Mouse (Mus musculus): ENCODE data around the gene Dxo.
"Not testable (repeated sequence)": the region's sequence is repeated elsewhere in the genome, so short reads cannot be mapped to it uniquely, and the experiment has no call there.

The Dxo gene

GRCm38 (mm10) chr17:34814818-34815370 is 21.9 kb upstream of the Dxo start:
- intact Hi-C loops (cut with DNase I) = no loop called here

GRCm38 (mm10) chr17:34830776-34831175 is 6.0 kb upstream of the Dxo start:
- intact Hi-C loops (cut with DNase I) = not testable (repeated sequence)

GRCm38 (mm10) chr17:34836155-34836855 is 514 bp upstream of the Dxo start:
- intact Hi-C loops (cut with DNase I) = loop anchor here (5.0 kb wide), 1 partner anchor 146 kb away; the partner anchor contains the start of gene Lsm2

DNA sequence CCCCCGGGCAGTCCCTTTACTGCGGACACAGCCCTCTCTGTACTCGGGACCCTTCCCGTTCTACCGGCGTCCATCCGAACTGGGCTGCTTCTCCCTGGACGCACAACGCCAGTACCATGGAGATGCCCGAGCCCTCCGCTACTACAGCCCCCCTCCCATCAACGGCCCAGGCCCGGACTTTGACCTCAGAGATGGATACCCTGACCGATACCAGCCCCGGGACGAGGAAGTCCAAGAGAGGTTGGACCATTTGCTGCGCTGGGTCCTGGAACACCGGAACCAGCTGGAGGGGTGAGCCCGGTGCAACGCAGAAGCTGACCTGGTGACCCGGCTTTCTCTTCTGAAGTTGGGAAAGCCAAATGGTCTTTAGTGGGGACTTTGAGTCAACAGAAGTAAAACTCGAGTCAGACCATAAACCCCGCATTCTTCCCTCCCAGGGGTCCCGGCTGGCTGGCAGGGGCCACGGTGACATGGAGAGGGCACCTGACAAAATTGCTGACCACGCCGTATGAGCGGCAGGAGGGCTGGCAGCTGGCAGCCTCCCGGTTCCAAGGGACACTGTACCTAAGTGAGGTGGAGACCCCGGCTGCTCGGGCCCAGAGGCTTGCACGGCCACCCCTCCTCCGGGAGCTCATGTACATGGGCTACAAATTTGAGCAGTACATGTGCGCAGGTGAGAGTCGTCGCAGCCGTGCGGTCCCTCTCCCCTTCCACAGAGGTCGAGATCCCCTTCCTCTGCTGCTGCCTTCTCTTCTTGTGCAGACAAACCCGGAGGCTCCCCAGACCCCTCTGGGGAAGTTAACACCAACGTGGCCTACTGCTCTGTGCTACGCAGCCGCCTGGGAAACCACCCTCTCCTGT is 875 bp downstream of the Dxo start:
- intact Hi-C loops (cut with DNase I) = loop anchor here (5.0 kb wide), 1 partner anchor 145 kb away; the partner anchor contains the start of gene Lsm2

- intact Hi-C loops (cut with DNase I) = loop anchor here (5.0 kb wide), 1 partner anchor 144 kb away; the partner anchor contains the start of gene Lsm2
Measured at GRCm38 (mm10) chr17:34838785-34839184, 2.0 kb downstream of the Dxo start.

- intact Hi-C loops (cut with DNase I) = no loop called here
Measured at GRCm38 (mm10) chr17:34840736-34841307, 4.0 kb downstream of the Dxo start.

GRCm38 (mm10) chr17:34844884-34845283 is 8.1 kb downstream of the Dxo start:
- intact Hi-C loops (cut with DNase I) = no loop called here

GRCm38 (mm10) chr17:34847192-34847591 is 10.4 kb downstream of the Dxo start:
- intact Hi-C loops (cut with DNase I) = no loop called here

DNA sequence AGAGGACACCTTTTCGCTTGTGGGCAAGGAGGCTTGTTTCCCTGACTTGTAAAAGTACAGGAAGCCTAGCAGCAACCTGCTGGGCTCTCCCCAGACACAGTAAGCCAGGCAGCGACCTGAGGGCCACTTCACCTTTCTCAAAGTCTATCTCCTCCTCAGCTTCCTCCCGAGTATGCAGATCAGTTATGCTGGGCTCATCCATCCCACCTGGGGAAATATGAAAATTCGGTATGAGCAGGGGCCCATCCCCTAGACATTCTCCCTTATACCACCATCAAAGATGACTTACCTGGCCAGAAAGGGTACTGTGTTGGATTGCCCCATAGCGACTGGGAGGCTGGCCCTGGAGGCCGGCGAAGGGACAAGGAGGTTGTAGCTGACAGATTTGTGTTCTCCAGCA is 10.8 kb downstream of the Dxo start:
- intact Hi-C loops (cut with DNase I) = no loop called here

DNA sequence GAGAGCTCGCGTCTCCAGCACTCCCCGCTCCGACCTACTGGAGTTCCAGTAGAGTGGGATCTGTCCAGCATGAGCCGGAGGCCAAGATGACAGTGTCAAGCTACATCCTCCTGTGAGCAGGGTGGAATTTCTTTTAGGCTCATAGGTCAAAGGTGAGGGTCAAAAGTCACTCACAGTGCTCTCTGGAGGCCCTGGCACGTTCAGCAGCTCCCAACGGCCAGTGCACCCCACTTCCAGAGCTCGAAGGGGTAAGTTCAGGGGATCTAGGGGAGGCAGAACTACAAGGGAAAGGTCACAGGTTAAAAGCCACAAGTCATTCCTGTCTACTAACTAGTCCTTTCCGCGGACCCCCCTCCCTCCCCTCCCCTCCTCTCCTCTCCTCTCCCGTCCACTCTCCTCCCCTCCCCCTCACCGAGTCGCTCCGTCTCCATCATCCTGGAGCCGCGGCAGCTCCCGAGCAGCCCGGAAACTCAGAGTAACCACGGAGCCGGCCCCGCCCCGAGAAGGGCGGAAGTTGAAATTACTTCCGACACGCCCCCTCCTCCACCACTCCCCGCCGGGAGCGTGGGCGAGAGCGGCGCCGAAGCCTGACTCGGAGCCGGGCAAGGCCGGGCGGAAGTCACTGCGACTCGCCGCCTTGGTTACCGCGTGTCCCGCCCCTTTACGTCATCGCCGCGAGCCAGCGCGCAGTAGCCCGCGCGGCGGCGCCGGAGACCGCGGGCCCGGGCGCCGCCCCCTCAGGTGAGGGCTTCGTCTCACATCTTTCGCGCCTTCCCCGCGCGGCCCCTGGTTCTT is 13.1 kb downstream of the Dxo start, which contains the start of the genes Skiv2l and Nelfe:
Gene Skiv2l (minus strand): TSS at position 489 of the 795 bp plus-strand sequence.
Gene Nelfe (plus strand): TSS at position 670 of the 795 bp plus-strand sequence.
- intact Hi-C loops (cut with DNase I) = no loop called here

- intact Hi-C loops (cut with DNase I) = no loop called here
Measured at GRCm38 (mm10) chr17:34850517-34851125, 13.8 kb downstream of the Dxo start.

GRCm38 (mm10) chr17:34853511-34853910 is 16.7 kb downstream of the Dxo start:
- intact Hi-C loops (cut with DNase I) = no loop called here

- intact Hi-C loops (cut with DNase I) = loop anchor here (5.0 kb wide), 2 partner anchors 43 to 58 kb away; partner anchors contain the start of genes C2, Ehmt2 and Slc44a4
Measured at GRCm38 (mm10) chr17:34854761-34855160, 17.9 kb downstream of the Dxo start.

DNA sequence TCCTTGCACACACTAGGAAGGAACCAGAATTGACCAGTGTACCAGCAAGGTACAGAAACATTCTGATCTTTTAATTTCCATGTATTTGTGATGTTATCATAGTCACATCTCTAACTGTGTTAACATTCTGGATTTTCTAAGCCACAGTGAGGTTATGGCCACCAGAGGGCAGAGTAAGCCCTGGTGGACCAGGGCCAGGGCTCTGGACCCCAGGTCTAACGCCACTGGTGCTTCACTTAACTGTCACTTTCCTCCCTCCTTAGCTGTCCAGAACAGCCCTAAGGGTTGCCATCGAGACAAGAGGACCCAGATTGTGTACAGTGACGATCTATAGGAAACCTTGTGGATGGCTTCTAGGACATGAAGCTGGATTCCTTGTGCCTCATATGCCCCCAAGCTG is 19.0 kb downstream of the Dxo start:
- intact Hi-C loops (cut with DNase I) = loop anchor here (5.0 kb wide), 2 partner anchors 41 to 56 kb away; partner anchors contain the start of genes C2, Ehmt2 and Slc44a4

DNA sequence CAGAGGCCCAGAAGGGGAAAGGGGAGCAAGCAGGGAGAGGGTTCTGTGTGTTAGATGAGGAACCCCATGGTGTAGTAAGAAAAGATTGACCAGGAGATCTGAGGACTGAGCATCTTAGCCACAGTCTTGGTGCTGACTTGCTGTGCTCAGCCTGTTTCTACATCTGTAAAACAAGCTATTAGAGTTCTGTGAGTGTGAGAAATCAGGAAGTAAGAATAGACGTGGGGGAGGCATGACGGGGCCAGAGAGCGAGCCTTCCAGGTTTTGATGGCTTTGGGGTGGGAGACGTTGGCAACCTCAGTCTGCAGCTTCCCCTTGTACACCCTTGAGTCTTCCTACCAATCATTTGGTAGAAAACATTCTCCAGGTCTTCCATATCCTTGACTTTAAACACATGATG is 21.9 kb downstream of the Dxo start:
- intact Hi-C loops (cut with DNase I) = loop anchor here (5.0 kb wide), 2 partner anchors 39 to 54 kb away; partner anchors contain the start of genes C2, Ehmt2 and Slc44a4

GRCm38 (mm10) chr17:34860514-34860913 is 23.7 kb downstream of the Dxo start:
- intact Hi-C loops (cut with DNase I) = no loop called here

DNA sequence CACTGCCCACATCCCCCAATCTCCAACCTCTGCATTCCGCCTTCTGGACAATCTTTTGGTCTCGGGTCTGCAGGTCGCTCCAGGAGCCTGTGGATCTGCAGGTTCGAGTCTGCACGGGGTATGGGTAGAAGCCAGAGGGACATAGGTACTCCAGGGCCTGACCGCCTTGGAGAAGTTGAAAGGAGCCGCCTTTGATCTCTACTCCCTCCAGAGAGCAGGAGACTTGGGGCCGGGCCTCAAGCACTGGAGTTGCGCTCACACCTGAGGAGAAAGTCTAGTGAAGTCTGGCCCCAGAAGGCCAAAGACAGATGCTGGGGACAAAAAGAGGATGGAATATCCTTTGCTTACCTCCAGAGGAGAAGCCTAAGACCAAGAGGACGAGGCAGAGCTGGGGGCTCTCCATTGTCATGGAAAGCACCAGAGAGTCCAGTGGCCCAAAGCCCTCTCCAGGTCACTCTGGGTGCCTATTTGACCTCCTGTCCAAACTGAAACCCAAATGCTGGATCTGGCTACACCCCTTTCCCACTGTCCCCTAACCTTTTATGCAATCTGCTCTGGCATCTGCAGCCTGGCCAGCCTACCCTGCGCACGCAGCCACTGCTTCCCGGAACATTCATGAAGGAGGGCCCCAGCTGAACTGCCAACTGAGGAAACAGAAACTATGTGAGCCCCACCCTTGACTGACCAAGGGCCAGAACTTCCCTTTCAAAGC is 25.0 kb downstream of the Dxo start:
- intact Hi-C loops (cut with DNase I) = no loop called here

- intact Hi-C loops (cut with DNase I) = no loop called here
Measured at GRCm38 (mm10) chr17:34862416-34863081, 25.7 kb downstream of the Dxo start, which contains the start of gene Cfb. TSS of gene Cfb (minus strand) at chr17:34862518.

DNA sequence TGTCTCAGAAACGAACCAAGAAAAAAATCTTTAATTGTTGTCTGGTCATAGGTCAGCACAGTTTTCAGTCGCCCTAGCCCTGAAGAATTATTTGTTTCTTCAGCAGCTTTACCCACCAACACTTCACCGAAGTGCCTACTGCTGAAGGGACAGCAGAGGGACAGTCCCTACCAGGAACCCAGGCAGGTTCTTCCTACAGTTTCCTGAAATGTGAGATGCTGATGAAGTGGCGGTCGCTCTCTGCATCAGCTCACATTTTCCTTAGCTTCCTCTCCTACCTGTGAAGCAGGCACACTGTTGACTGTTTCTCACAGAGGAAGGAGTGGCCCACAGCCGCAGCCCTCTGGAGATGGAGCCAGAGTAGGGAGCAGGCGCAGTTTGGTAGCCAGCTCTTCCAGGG is 29.2 kb downstream of the Dxo start:
- intact Hi-C loops (cut with DNase I) = no loop called here

Measured in adrenal gland (tissue).